Mouse (Mus musculus) megakaryocyte-erythroid progenitor cell, adult 5-6 weeks (primary cell): ENCODE data around the gene Mrps17. TPM values are rescaled to one million over a fixed set of nuclear protein-coding genes. Genes with fewer than 3 reads are reported as not detected.
"Not testable (repeated sequence)": the region's sequence is repeated elsewhere in the genome, so short reads cannot be mapped to it uniquely, and the experiment has no call there.

ENCODE experiments used
- ATAC-seq: replicated peaks from 2 replicates; pipeline ENCODE4 v1.8.0; 2016; ENCODE audit warnings: mild to moderate bottlenecking, inconsistent platforms; ENCODE audit not compliant: severe bottlenecking, poor library complexity, low FRiP score, low TSS enrichment
- total RNA-seq, 2 experiments: library from RNA; stranded (forward) in 1 of 2; stranded (reverse) in 1 of 2; fragments of 200-1000, 215-1000 nt in 1 of 2; fragments of >200 nt in 1 of 2; fragmentation: Nextera tagmentation in 1 of 2; gene quantifications; 2 replicates each; pipeline ENCODE4 v1.2.3; 2014 to 2017

Mrps17 gene
- total RNA-seq (2014; fragmentation: Nextera tagmentation) (125 and 167 TPM in 2 replicates), total RNA-seq (2017) (82.0 and 92.6 TPM in 2 replicates)

GRCm38 (mm10) chr5:129715326-129715861, at the start of gene Mrps17:
Gene Mrps17 (plus strand): TSS chr5:129715497.
- ATAC-seq = peak; percentile 98

GRCm38 (mm10) chr5:129666271-129666909, 48.9 kb upstream of the Mrps17 start:
- no peak for ATAC-seq

GRCm38 (mm10) chr5:129667851-129668250, 47.4 kb upstream of the Mrps17 start:
- no peak for ATAC-seq

- ATAC-seq = 0 out of 2 replicates have a peak, but pooled peaks have one; percentile 6
These were observed 45.8 kb upstream of the Mrps17 start for GRCm38 (mm10) chr5:129669453-129670035.

- ATAC-seq = peak; percentile 74
These were observed 45.2 kb upstream of the Mrps17 start, which contains the start of gene Zfp11 for GRCm38 (mm10) chr5:129670036-129670458. Gene Zfp11 (minus strand): TSS chr5:129670099.

- ATAC-seq = not testable (repeated sequence)
These were observed 30.2 kb upstream of the Mrps17 start for GRCm38 (mm10) chr5:129685141-129685540.

- ATAC-seq = no peak
These were observed 27.7 kb upstream of the Mrps17 start for GRCm38 (mm10) chr5:129687621-129688020.

GRCm38 (mm10) chr5:129690528-129690927, 24.8 kb upstream of the Mrps17 start:
- no peak for ATAC-seq

GRCm38 (mm10) chr5:129700506-129700905, 14.8 kb upstream of the Mrps17 start:
- no peak for ATAC-seq

- ATAC-seq = no peak
These were observed 13.6 kb upstream of the Mrps17 start for GRCm38 (mm10) chr5:129701706-129702105.

GRCm38 (mm10) chr5:129703368-129703767, 11.9 kb upstream of the Mrps17 start:
- ATAC-seq = no peak

- no peak for ATAC-seq
These were observed 6.9 kb upstream of the Mrps17 start, which contains the start of gene Sept14 for GRCm38 (mm10) chr5:129708412-129708811. Gene Sept14 (minus strand): TSS chr5:129708512.

GRCm38 (mm10) chr5:129717016-129717415, 1.7 kb downstream of the Mrps17 start:
- 0 out of 2 replicates have a peak, but pooled peaks have one; percentile 44 for ATAC-seq

- ATAC-seq = no peak
These were observed 4.9 kb downstream of the Mrps17 start for GRCm38 (mm10) chr5:129720176-129720575.

GRCm38 (mm10) chr5:129724268-129724667, 9.0 kb downstream of the Mrps17 start:
- ATAC-seq = peak; percentile 82

- peak; percentile 61 for ATAC-seq
These were observed 9.8 kb downstream of the Mrps17 start, which contains the start of gene Nipsnap2 for GRCm38 (mm10) chr5:129724834-129725773. Gene Nipsnap2 (plus strand): TSS chr5:129725063.

- ATAC-seq = no peak
These were observed 10.6 kb downstream of the Mrps17 start for GRCm38 (mm10) chr5:129725774-129726392.

GRCm38 (mm10) chr5:129726784-129727183, 11.5 kb downstream of the Mrps17 start:
- ATAC-seq = no peak

GRCm38 (mm10) chr5:129729286-129729685, 14.0 kb downstream of the Mrps17 start:
- peak; percentile 29 for ATAC-seq
